Mouse (Mus musculus) heart, postnatal 36 days (tissue): ENCODE measurements around the gene Foxo3. TPM values are rescaled to one million over a fixed set of nuclear protein-coding genes. Genes with fewer than 3 reads are reported as not detected.

Experiments
- DNase-seq, 2 experiments: peaks; one replicate each; pipeline ENCODE4 v3.0.0; 2021 to 2022
- intact Hi-C: fragments of 180-260 bp; cut with DNase I; formaldehyde crosslinking; loops from one replicate; pipeline ENCODE4 v1.15.1; 2025
- total RNA-seq, 2 experiments: library from RNA; stranded (reverse); gene quantifications; 2 replicates each; pipeline ENCODE4 v1.2.3; 2021

The Foxo3 gene
- total RNA-seq, 2 experiments from 2014 or later, result 86.1 to 111 TPM

DNA sequence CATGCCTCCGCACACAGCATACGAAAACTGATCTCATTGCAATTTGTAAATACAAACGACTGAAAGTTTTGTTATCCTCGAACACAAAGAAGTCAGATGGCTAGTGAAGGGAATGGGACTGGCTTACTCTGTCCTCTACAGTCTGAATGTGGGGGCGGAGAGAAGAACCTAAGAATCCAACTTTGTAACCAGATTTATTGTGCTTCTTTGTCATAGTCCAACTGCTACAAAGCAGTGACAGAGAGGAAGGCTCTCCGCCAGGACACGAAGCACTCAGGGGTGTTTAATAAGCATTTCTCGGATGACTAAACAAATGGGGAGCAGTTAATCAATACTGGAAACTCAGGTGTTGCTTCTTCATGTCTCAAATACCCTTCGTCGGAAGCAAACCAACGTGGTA lies 43.6 kb downstream of the Foxo3 start:
- intact Hi-C loops, result no loop called here
- no peak for DNase-seq

DNA sequence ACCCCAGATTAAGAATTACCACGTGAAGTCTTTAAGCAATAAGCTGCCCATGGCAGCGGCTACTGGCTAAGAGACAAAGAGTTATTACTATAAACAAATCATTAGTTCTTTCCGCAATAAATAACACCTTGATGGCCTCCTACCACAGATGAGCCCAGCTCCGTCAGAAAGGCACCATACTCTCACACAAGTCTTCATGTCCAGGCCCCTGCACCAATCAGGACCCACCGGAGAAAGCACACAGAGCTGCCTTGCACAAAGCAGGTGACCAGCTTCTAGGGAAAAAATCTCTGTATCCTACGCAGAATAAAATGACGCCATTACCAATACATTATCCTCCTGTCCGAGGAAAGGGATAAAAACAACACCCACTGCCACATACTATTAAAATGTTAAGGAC lies 44.7 kb downstream of the Foxo3 start:
- intact Hi-C loops, result no loop called here
- no peak for DNase-seq

DNA sequence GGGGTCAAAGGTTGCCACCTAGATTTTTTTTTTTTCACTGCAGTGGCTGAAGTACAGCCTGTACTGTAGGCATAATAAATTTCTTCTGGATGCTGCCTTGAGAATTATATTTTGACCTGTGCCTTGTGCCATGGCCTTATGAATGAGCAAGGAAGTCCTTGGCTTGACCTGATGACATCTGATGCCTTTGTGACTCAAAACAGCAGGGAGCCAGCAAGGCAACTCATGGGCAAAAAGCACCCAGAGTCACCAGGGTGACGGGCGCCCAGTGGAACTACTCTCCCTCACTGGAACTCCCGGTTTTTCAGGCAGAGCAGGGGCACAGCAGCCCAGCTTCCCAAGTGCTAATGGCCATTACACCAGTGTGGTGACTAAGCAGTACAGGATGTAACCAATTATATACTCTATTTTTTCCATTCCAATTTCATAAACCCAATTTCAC lies 45.4 kb downstream of the Foxo3 start:
- intact Hi-C loops, result no loop called here
- DNase-seq, result no peak

GRCm38 (mm10) chr10:42230471-42231099 lies 46.0 kb downstream of the Foxo3 start:
- intact Hi-C loops, result no loop called here
- no peak for DNase-seq

- DNase-seq, result no peak
- intact Hi-C loops, result no loop called here
Measured at GRCm38 (mm10) chr10:42227751-42228241, 48.8 kb downstream of the Foxo3 start.

GRCm38 (mm10) chr10:42226176-42226575 lies 50.4 kb downstream of the Foxo3 start:
- intact Hi-C loops, result no loop called here
- no peak for DNase-seq

DNA sequence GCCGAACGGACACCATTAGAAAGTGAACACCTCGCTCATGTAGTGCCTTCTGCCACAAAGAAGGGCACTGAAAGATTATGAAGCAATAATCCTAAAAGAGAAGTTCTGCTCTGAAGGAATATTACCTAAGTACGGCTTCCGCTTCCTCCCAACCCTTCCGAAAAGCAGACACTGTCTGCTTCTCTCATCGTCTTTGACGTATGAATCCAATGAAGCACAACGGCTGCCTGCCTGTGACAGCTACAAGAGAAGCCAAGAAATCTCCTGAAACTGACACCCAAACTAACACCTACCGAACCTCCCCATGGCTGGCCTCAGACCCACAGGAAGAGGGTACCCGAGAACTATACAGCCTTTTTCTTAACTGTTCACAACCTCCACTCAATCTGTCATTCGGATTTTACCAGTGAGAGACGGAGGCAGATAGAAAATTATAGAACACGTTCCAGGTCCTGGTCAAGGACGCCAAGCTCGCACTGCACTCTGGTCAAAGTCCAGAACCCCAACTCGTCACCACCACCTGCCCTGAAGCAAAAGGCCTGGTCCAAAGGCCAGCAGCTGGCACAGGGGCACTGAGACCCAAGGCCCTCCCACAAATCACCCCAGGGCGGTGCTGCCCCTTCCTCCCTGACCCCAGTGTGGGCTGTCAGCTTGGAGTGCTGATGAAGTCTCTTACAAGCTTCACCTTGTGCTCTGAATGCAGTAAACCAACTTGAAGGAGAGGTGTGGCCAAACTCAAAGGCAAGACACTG lies 51.2 kb downstream of the Foxo3 start:
- intact Hi-C loops, result no loop called here
- no peak for DNase-seq

- no peak for DNase-seq
- intact Hi-C loops, result no loop called here
Measured at GRCm38 (mm10) chr10:42221996-42222395, 54.6 kb downstream of the Foxo3 start.

DNA sequence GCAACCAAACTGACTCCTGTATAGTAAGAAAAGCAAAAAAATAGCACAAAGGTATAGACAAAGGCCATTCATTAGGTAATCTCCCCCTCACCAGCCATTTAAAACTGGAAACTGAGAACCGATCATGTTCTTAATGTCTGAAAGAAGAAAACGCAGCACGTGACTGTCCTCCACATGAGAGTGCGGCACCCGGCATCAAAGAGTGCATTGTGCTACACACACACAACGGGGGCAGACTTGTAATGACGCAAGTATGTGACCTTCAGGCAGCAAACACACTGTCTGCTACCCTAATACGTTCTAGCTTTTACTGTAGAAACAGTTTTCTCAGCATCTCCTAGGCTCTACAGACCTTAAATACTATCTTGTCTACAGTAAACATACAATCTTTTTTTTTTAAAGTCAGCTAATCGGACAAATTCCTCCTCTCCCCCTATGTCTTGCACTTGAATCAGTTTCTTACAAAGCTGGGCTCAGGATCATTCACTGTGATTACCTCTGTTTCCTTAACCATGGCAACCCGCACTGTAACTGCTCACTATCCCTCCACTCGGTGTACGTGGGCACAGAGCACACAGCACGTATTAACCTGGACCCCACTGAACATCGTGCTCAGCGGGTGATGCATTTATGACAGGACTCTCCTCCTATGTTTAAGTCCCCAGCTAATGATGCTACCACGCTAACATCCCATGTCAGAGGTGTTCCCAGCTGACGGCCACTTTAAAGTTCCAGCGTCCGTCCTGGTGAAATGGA lies 55.2 kb downstream of the Foxo3 start:
- intact Hi-C loops, result no loop called here
- DNase-seq, result no peak

- intact Hi-C loops, result no loop called here
- DNase-seq, result no peak
Measured at GRCm38 (mm10) chr10:42220418-42220952, 56.1 kb downstream of the Foxo3 start.

DNA sequence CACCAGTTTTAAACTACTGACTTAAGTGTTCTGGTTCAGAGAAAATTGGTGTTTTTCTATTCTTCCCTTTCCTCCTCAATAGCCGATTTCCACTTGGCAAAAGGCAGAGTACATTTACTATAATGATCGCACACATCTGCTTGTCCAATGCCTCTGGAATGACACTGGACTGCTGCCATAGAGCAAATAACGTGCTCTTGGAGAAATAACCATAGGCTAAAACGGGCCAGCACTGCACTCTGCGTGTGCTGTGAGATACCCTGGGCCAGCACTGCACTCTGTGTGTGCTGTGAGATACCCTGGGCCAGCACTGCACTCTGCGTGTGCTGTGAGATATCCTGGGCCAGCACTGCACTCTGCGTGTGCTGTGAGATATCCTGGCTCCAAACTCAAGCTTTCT lies 65.1 kb downstream of the Foxo3 start:
- intact Hi-C loops, result no loop called here
- no peak for DNase-seq

DNA sequence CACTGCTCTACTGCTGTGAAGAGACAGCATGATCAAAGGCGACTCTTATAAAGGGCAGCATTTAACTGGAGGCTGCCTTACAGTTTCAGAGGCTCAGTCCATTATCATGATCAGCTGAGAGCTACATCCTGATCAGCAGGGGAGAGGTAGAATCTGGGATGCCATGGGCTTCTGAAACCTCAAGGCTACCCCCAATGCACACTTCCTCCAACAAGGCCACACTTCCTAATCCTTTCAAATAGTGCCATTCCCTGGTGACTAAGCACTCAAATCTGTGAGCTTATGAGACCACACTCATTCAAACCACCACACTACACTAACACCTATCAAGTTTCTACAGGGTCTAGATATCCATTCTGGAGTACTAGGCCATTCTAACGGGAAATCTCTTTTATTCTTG lies 65.9 kb downstream of the Foxo3 start:
- no peak for DNase-seq
- intact Hi-C loops, result no loop called here

DNA sequence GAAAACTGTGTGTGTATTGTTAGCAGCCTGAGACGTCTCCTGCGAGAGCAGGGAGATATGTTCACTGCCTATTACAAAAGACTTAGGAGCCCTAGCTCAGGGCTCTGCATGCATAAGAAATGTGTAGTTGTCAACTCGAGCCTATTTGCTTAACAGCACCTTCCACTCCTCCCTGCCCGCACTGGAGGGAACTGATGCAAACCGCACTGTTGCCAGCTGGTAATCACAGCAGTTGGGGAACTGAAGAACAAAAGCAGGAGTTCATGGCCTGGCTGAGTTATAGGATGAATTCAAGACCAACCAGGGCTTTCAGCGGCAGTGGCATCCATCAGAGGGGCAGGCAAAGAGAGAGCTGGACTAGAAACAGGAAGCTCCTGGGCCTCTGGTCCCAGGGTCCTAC lies 66.7 kb downstream of the Foxo3 start:
- no peak for DNase-seq
- intact Hi-C loops, result no loop called here

- intact Hi-C loops, result no loop called here
- DNase-seq, result no peak
Measured at GRCm38 (mm10) chr10:42207612-42208011, 68.9 kb downstream of the Foxo3 start.

- intact Hi-C loops, result loop anchor here (2.0 kb wide), 1 partner anchor 42 kb away; no protein-coding TSS in a partner anchor
- DNase-seq, result peak; percentile 67 to 72
Measured at GRCm38 (mm10) chr10:42204768-42205412, 71.7 kb downstream of the Foxo3 start.

DNA sequence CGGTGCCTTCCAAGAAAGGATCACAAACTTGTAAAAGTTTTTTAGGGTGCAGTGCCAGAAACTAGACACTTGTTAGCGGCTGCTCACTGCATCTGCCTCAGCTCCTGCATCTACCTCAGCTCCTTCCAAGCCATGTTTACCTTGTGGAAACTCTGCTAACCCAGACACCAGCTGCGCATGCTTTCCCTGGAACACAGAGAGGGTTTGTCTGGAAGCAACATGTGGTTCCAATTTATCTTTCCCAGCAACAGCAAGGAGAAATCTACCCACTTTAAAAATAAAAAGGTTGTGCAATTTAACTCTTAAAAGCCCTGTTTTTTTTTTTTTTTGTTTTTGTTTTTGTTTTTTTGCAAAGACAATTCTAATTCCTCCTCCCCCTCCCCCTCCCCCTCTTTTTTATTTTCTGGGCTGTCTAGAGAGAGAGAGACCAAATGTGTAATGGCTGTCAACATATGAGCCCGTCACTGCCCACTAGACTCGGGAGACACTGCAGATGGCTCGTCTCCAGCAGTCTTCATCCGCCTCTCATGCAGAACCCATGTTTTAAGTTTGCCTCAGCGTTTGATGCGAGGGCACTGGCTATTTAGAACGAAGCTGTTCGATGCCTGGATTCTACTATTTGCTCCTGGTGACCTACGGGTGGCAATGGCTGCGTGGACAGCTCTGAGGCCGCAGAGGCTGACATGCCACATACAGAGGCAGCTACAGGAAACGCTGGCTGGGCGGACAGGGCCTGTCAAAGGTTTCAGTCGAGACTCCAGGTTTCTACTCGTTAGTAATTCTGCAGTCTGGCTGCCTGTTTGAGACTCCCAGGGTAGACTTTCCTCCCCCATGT lies 73.0 kb downstream of the Foxo3 start:
- DNase-seq, result no peak
- intact Hi-C loops, result loop anchor here (2.0 kb wide), 1 partner anchor 43 kb away; no protein-coding TSS in a partner anchor

DNA sequence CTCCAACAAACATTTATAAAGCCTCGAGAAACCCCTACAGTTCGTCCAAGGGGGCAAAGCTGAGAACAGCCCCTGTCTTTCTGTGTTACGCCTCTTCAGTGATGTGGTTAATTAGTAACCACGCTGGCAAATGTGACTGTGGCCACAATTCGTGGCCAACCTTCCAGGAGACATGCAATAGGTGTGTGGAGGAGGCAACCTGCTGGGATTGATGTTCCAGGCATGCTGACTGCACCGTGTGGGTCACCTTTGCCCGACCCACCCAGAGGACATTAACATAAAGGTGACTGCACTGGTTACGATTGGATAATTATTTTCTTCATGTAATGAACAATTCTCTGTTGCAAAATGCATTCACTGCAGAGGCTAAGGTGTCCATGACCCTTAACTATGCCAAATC lies 74.0 kb downstream of the Foxo3 start:
- no peak for DNase-seq
- intact Hi-C loops, result no loop called here

DNA sequence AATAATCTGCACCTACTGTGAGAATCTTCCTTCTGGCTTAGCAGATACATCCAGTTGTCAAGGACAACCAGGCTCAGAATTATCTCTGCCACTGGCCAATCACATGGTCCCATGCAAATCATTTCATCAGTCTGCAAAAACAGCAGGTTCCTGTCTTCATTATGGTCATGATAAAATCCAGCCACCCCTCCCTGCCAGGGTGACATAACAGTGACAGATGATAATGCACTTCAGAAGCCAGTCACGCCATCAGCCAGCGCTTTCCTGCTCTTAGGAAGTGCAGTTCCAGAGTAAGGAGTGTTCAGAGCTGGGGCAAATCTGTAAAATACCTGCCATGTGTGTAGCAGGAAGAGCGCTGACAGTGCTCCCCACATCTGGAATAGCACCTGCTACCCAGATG lies 77.1 kb downstream of the Foxo3 start:
- intact Hi-C loops, result loop anchor here (5.0 kb wide), 1 partner anchor 73 kb away; no protein-coding TSS in a partner anchor
- DNase-seq, result no peak

- intact Hi-C loops, result loop anchor here (5.0 kb wide), 1 partner anchor 74 kb away; no protein-coding TSS in a partner anchor
- DNase-seq, result no peak
Measured at GRCm38 (mm10) chr10:42198682-42199081, 77.9 kb downstream of the Foxo3 start.
